Mouse (Mus musculus) cerebellum, adult 18-20 months (tissue): ENCODE measurements around the gene Rad51b.

Source experiments
- DNase-seq, 2 experiments: peaks; one replicate each; pipeline ENCODE4 v3.0.0; 2021

The Rad51b gene

DNA sequence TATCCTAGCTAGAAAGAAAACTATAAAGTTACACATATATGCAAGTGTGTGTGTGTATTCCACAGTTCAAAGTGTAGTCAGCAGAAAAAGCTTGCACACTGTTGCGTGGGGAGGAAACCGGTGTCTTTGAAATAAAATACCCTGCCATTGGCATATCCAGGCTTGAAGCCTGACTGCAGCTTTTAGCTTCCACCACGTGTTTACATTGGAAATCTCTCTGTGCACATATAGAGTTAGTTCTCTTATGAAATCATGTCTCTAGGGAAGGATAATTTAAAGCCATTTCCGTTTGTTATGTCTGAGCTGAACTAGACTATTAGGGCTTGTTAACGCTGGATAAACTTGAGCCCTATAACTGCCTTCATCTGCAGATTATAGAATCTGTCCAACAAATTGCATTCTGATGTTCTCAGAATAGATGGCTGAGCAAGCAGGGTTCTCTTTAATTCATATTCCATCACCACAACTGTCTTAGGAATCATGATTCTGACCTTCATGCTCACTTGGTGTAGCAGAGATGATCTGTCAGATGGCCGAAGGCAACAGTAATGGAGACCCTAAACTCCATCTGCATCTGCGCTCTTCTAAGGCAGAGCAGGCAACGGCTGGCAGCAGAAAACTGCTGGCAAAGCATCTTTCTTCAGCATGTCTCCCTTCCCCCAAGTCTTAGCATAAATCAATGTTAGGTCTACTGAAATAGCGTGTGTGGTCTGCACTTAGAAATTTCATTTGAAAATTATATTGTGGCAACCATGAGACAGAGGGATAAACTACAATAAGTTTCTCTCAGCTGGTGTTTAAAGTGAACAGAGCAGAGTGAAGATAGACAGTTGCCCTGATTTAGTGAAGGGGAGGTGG, 410.7 kb downstream of the Rad51b start:
- no peak for DNase-seq

DNA sequence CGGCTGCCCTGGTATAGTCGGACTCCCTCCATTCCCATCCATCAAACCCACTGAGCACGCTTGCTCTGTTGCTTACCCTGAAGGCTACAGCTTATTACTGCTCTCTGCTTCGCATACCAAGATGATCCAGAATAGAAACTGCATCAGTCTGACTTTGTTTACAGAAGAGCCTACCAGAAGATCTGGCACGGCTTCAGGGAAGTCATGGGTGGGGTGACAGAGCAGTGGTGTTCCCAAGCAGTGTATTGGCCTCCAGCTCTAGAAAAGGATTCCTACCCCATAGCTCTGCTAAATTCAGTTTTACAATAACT, 411.3 kb downstream of the Rad51b start:
- no peak for DNase-seq

DNA sequence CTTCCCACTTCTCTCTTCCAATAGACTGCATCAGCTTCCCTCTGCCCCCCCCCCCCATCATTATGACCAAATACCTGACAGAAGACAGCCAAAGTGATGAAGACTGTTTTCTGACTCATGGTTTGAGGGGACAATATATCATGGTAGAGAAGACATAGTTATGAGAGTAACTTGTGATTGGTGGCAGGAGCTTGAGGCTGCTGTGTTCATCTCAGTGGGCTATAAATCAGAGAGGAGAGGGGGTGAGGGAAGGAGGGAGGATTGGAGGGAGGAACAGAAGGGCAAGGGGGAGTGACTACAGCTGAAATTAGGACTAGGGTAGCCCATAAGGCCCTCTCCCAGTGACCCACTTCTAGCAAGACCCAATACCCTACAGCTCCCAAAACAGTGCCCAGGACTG, 416.2 kb downstream of the Rad51b start:
- no peak for DNase-seq

DNA sequence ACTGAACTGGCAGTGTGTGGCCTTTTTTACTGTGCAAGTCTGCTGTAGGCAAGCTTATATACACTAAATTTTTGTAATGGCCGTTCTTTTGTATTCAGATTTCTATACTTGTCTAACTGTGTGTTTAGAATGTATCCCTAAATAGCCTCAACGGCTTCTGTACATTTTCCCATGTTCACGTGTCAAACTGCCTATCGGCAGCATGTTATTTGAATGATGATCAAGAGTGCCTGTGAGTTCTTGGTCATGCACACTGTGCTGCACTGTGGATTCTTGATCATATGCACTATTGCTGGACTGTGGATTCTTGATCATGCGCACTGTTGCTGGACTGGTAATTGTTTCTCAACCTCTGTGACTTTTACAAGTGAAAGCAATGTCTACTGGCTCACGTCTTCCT, 417.4 kb downstream of the Rad51b start:
- DNase-seq, result no peak

DNA sequence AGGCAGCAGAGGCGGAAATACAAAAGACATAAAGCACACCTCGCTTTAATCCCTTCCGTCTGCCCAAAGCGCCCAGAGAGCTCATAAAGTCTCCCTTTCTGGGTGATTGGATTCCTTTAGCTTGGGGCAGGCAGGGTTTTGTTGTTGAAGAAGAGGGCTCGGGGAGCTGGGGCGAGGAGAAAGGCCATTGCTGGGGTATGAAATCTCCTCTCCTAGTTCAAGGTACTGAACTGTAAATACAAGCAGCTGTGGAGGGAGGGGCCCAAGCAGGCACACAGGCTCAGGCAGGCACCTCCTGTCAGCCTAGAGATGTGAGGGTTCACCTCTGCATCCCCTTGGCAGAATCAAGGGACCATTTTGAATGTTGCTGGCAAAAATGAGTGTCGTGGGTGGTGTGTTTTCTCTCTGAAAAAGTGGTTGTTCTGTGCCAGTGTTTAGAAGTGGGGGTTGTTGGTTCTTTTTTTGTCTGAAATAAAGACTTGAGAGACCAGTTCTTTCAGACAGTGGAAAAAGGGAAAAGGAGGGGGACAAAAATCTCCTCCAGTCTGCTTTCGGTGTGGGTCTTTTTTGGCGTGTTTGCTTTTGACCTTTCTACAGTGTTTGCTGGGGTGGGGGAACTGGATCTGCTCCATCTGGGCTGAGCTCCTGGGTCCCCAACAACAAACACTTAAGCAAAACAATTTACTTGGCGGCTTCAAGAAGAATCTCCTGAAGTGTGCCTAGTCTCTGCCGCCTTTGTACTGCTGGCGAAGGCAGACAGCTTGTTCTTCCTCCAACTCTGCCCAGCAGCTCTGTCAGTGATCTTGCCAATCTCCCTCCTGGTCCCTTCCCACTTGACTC, 418.6 kb downstream of the Rad51b start:
- no peak for DNase-seq

DNA sequence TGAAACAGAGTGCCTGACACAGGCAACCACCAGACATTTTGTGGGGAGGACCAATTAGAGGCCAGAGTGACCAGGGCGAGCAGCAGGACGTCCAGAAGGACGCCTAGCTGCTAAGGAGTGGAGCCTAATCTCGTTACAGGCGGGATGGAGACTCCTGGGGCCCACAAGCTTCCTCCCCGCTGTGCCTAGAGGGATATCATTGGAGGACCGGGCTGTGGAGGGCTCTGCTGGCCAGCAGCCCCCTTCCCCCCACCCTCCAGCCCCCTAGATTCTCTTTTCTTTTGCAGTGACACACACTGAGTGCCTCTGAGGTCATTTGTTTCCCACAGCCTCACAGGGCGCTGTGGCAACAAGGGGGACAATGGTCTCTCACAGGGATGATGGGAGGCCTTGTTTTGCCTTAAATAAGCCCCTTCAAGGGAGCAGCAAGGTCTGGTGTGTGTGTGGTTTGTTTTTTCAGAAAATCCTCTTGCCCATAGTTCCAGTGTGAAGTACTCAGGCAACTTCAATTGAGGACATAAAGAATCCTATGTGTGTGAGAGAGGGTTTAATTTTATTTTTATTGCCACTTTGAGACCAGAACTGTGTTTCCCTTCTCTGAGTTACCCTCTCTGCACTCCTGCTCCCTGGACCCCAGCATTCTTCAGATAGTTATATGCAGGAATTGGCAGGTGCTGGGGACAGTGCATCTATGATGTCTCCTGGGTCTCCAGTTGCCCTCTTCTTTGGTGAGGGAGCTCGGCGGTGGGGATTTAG, 422.2 kb downstream of the Rad51b start:
- DNase-seq, result no peak

DNA sequence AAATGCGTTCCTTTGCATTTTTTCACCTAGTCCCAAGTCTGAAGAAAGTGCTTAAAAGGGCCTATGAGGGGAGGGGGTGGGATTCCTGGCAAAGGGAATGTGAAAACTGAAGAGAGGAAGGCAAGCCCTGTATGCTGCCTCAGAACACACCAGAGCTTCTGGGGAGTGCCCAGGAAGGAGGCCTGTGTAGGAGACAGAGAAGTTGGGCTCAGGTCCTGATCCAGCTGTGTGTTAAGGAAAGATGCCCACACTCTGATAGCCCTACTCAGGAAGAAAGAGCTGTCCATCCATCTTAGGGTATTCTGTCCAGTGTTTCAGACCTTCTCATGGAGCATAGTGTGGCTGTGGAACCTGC, 422.7 kb downstream of the Rad51b start:
- no peak for DNase-seq

DNA sequence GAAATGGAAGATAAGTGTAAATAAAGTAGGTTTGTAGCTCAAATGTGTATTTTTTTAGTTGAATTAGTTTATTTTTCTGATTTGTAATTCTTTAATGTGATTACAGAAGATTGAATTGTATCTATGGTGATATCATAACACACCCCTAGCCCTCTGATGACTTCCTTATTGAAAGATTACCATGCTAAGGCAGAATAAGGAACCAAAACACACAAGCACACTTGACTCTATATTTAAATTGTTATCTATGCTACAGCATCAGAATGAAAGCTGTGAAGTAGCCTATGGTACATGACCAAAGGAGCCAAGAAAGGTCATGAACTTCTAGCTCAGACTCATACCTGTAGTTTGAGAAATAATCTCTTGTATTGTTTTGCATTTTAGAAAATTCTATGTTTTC, 427.8 kb downstream of the Rad51b start:
- no peak for DNase-seq

DNA sequence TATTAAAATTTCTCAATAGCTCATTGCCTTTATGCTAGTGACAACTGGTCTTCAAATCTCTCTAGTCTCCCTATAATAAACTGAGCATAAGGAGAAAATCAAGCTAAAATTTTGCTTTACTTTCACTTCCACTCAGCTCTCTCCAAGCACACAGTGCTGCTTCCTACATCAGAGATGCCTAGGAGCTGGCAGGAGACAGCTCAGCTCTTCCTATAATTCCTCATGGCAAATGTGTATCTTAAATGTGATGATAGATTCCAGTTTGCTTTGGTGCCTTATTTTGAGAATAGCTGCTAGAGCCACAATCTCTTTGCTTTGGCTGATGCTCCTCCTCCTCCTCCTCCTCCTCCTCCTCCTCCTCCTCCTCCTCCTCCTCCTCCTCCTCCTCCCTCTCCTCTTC, 428.6 kb downstream of the Rad51b start:
- no peak for DNase-seq

DNA sequence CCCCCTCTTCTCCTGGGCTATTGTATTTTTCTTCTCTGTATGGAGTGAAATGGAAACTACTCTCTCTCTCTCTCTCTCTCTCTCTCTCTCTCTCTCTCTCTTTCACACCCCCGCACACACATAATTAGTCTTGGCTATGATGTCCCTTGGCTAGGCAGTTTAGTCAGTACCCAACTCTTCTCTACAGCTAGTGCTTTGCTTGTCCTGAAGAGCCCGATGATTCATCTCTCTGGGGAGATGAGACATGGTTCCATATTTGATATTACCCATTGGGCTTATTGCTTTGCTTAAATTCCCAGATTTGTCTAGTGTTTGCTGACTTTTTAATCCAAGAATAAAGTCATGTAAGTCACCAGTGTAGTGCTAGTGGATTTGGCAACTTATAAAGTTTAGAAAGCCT, 429.0 kb downstream of the Rad51b start:
- DNase-seq, result no peak

DNA sequence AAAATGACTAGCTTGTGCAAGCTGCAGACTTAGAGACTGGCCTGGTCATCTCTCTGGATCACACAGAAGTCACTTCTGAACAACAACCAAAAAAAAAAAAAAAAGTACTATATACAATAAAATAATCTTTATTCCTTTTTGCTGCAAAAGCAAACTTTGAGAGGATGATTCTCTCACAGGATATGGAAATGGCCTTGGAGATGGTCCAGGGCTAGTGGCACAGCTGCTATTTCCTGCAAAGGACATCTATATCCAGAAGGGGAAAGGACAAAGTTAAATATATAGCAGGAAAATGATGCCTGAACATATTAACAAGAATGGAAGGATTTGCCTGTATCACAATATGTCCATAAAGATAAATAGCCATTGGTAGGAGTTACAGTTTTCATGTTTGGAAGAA, 429.9 kb downstream of the Rad51b start:
- DNase-seq, result no peak

DNA sequence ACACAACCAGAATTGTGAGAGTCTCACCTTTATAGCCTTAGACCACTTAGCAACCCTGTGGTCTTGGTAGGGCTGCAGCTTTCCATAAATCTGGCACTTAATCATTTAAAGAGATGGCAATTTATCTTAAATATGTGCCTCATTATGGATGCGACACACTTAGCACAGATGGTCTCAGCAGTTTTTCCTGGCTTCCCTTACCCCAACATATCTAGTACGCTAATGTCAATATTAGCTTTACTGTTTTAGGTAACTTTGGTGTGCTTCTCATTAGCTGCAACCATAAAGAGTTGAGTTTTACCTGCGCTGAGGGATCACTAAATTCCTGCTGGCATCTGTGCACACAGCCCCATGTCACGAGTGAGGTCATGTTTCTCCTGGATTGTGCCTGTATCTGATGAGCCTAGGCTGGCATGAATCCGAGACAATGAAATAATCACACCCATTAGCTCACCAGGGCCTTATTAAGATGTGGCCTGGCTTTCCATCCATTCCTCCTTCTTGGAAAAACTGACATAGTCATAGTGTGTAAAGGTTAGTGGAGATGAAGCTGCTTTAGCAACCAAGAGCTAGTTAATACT, 432.9 kb downstream of the Rad51b start:
- no peak for DNase-seq

DNA sequence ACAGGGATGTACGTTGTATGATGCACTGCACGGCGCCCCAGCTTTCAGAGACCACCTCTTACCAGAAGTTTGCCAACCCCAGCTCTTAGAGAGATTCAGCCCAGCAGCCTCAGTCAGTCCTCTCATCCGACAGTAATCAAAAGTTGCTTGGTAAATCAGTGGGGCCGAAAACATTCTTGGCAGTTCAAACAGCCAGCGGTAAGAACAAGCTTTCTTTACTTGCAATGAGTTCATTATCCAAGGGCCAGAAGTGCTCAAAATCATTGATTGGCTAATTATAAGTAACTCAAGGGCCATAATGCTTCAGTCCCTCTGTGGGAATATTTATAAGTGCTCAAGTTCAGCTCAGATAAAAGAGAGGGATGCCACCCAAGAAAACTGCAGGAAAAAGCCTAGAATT, 434.8 kb downstream of the Rad51b start:
- no peak for DNase-seq

DNA sequence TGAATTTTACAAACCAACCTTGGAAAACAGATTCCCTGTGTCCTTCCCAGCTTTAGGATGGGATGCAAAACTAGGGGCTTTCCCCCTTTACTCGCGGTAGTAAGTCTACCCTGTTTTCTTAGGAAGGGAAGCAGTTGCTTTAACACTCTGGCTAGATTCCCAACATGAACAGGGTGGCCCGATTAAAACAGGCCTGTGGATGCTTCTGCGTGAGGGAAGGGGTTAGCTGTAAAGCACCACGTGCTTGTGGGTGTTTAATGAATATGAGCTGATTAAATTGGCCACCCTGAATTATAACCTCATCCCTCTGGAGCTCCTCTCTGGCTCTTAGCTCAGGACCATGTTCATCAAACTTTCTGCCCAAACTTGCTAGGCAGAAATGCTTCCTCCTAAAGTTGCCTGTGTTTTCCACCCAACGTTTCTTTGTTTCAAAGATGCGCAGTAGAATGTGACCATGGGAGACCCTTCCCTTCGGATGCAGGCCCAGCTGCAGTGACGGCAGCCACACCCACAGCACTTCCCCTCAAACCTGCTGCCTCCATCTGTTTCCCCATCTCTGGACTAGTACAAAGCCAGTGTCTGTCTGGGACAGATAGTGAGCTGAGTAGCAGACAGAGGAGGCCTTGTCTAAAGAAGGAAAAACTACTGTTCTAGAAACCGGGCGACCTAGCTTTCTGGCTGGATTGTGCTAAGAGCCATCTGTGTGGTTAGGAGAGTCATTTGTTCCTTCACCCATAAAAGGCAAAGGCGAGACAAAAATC, 435.5 kb downstream of the Rad51b start:
- no peak for DNase-seq

DNA sequence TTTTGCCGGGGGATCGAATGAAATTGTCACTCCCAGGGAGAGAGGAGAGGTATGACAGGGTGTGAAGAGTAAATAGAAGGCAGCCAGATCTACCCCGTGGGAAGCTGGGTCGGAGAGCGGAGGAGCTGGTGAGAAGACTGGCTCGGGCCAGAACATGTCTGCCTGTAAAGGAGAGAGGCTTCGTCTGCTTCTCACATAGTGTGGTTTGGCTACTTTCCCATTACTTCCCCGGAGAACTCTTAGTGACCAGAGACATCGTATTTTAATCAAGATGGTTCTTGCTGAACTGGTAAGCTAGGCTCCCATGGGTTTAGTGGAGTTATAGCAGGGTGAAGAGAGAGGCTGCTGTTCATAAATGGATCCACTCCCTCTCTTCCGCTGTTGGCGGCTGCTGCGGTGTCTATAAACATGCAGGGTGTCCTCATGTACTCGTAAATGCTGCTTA, 438.3 kb downstream of the Rad51b start:
- no peak for DNase-seq

DNA sequence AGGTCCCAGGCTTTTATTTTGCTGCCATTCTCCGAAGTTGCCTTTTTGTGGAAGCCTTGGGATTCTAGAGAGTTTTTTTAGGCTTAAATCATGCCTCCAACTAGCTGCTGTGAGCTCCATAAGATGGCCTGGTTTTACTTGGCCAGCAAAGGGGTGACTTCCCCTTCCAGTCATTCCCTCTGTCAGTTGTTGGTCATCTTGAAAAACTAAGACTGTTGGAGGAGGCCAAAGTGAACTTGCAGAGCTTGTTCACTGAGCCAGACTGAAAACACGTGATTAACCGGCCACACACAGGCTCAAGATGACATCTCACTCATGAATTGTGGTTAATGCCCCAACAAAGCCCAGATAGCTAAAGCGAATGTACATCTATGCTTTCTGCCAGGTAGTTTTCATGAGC, 438.8 kb downstream of the Rad51b start:
- no peak for DNase-seq

DNA sequence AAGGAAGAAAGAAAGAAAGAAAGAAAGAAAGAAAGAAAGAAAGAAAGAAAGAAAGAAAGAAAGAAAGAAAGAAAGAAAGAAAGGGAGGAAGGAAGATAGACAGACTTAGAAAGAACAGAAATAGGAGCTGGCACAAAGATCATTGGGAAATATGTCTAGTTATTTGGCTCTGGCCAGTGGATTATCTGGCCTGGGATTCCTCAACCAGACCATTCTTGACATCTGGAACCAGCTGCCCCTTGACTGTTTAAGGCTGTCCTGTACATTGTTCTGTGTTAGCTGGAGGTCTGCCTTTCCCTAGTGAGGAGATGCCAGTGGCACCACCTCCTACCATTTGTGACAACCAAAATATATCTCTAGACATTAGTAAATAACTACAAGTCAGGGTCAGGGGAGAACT, 441.6 kb downstream of the Rad51b start:
- DNase-seq, result no peak

DNA sequence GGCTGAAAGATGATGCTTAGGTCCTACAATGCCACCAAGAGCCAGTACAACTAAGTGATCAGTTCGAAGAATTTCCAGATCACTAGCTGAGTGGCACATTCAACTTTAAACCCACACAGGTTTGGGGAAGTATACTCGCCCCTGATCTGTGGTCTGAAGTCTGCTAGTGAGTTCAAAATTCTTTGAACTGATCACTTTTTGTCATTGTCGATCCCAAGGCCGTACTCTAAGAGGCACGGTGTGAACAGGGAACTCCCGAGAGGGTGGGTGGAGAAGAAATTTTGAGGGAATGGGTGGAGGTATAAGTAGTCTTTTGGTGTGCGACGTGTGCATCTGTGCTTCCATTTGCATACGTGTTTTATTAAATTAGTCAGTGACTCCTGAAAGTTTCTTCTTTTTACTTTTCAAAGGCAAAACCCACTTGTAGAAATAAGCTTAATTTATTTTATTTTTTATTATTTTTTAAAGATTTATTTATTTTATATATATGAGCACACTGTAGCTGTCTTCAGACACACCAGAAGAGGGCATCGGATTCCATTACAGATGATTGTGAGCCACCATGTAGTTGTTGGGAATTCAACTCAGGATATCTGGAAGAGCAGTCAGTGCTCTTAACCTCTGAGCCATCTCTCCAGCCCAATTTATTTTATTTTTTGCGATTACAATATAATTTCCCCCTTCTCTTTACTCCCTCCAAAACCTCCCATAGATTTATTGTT, 443.0 kb downstream of the Rad51b start:
- no peak for DNase-seq

DNA sequence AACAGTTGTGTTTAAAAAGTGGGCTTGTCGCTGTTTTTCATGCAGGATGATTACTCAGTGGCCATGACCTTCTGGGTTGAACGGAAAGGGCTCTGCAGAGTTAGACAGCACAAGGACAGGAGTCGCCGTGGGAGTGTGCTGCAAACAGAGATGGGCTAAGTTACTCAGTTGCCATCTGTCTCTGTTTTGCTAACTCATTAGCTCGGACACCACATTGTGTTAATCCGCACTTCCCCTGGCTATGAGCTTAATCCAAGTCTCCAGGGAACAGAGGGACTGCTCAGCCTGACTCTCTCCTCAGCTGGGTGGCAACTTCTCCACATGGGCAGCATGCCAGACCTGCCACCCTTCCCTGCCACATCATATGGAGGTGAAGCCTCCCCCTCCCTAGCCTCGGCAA, 445.1 kb downstream of the Rad51b start:
- no peak for DNase-seq

DNA sequence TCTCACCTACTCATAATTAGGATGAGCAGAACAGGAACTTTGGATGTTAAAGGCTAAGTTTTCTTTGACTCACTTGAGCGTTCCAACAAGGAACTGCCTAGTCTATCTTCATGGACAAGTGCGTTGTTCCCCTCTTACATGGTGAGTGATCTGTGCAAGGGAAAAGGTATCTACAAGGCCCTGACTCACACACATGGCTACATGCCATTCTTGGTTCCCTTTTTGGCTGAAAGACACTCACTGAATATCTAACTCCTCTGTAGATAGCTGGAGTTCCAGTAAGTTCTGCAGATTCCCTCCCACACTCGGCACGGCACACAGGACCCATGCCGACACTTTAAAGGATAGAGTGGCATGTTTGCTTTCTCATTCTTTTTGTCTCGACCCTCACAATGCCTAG, 447.0 kb downstream of the Rad51b start:
- no peak for DNase-seq

DNA sequence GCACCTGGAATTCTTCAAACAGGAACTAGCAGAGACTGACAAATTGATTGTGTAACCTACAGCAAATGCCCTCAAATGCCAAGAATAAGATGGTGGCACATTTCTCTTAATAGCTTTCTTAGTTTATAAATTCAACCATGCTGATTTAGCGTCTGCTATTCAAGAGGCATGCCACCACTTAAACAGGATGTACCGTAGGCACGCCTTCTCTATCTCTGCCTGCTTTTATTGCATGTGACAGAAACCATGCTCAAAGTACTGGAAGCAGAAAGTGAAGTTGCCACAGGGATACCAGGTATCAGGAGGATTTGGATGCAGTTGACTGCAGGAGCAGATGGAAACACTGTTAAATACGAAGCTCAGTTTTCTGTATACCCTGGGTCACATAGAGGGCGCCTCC, 448.1 kb downstream of the Rad51b start:
- DNase-seq, result no peak
